Mouse (Mus musculus) natural killer cell, adult 2 months (primary cell): ENCODE data around the gene Ube2h.
A peak's percentile ranks its signal among the peaks of the same experiment; 100 is the strongest.

ENCODE experiments used
- DNase-seq, 2 experiments: peaks; one replicate each; pipeline ENCODE4 v3.0.0; 2022; ENCODE audit warnings: low spot score in 2 of 2

The Ube2h gene

GRCm38 (mm10) chr6:30204383-30205179 is 99.8 kb downstream of the Ube2h start:
- no peak for DNase-seq

GRCm38 (mm10) chr6:30196143-30196542 is 108.2 kb downstream of the Ube2h start:
- DNase-seq, result no peak

GRCm38 (mm10) chr6:30195656-30196055 is 108.7 kb downstream of the Ube2h start:
- no peak for DNase-seq

GRCm38 (mm10) chr6:30183624-30184023 is 120.7 kb downstream of the Ube2h start:
- DNase-seq, result no peak

GRCm38 (mm10) chr6:30182038-30182437 is 122.3 kb downstream of the Ube2h start:
- DNase-seq, result no peak

DNA sequence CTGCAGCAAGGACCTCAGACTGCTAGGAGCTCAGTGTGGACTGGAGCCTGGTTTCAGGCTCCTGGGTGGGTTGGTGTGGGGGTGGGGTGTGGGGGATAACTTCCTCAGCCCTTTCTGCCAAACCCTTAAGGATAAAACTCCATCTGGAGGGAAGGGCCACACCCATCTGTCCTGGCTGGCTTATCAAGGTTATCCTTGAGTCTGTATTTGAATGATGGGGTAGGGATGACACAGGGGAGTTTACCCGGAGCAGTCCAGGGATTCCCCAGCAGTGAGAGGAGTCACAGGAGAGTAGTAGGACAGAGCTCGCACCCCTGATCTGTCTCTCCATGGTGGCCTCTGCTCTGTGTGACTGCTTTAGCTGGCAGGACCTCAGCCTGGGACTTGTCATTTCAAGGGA is 124.0 kb downstream of the Ube2h start:
- DNase-seq, result no peak

- DNase-seq, result no peak
Measured at GRCm38 (mm10) chr6:30179046-30179445, 125.3 kb downstream of the Ube2h start.

- no peak for DNase-seq
Measured at GRCm38 (mm10) chr6:30178023-30178639, 126.2 kb downstream of the Ube2h start.

- DNase-seq, result no peak
Measured at GRCm38 (mm10) chr6:30177305-30177704, 127.0 kb downstream of the Ube2h start.

GRCm38 (mm10) chr6:30176496-30176895 is 127.8 kb downstream of the Ube2h start:
- no peak for DNase-seq

DNA sequence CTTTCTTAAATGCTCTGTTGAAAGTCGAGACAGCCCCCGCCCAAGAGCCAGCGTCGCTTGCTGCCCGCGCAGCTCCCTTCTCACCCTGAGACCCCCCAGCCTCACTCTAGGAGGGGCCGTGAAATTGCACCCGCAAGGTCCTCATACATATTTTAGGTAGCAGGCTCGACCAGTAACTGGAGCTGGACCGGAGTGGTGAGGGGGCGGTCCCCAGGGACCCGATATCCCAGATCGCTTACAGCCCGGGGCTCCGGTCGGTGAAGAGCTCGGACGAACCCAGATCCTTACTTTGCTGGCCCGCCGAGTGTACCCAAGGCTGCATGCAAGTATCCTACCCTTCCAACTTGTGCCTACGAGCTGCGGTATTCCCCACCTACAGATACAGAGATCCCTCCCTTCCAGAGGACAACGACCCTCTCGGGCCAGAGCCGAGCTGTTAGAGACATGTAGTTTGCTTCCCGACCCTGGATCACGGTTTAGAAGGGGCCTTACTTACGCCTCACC is 128.4 kb downstream of the Ube2h start:
- DNase-seq, result no peak

DNA sequence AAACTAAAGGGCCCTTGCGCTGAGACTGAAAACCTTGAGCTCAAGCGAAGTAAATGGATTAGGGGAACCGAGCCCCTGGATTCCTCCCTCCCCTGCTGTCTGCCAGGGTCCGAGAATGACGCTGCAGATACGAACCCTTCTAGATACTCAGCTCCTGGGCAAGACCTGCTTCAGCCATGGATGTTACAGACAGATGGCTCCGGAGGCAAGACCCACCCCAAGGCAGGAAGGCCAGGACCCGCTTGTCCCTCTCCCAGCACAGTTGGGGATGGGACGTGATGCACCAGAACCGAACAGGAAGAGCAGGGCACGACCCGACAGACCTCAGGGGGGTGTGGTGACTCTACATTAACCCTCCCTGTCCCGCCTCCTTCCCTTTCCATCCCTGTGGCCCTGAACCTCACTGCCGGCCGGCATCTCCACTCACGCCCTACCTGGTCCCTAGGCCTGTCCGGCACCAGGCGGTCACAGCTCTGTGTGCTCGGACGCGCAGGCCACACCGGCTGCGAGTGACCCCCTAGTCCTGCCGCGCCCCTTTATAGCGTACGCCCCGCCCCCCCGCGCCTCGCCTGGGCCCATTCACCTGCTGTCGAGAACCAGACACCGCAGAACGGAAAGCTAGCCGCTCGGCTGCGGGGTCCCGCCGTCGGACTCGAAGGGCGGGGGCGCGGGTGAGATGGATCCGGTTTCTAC is 129.0 kb downstream of the Ube2h start:
- DNase-seq, result no peak

DNA sequence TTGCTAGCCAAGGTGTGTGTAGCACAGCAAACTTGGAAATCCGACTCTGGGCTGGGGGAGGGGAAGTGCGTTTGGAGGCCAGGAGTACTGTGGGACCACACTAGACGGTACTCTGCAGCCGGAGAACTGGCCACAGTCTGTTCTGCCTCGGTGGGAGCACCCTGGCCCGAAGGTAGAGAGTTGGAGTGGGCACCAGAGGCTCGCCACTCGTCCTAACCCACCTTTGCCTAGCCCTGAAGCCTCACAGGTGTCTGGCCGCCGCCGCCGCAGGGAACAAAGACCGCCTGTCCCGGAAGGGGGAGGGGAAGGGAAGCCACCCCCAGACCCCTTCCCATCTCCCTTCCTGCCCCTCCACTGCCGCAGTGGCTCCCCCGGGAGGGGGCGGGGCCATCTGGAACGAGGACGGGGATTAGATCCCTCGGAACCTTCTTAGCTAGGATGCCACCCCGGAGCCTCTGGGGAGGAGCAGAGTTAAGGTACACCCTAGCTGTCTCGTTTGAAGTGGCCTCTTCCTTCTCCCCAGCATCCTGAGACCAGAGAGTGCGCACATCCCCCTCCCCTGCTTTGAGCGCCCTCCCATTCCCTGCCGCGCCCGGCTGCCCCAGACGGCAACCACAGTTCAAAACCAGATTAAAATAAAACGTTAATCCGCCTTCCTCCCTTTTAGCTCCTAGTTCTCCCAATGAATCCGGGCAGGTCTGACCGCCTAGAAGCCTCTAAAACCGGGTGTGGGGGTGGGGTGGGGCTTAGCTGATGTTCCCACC is 129.7 kb downstream of the Ube2h start:
- peak in 1 of 2 experiments; percentile 12 for DNase-seq

DNA sequence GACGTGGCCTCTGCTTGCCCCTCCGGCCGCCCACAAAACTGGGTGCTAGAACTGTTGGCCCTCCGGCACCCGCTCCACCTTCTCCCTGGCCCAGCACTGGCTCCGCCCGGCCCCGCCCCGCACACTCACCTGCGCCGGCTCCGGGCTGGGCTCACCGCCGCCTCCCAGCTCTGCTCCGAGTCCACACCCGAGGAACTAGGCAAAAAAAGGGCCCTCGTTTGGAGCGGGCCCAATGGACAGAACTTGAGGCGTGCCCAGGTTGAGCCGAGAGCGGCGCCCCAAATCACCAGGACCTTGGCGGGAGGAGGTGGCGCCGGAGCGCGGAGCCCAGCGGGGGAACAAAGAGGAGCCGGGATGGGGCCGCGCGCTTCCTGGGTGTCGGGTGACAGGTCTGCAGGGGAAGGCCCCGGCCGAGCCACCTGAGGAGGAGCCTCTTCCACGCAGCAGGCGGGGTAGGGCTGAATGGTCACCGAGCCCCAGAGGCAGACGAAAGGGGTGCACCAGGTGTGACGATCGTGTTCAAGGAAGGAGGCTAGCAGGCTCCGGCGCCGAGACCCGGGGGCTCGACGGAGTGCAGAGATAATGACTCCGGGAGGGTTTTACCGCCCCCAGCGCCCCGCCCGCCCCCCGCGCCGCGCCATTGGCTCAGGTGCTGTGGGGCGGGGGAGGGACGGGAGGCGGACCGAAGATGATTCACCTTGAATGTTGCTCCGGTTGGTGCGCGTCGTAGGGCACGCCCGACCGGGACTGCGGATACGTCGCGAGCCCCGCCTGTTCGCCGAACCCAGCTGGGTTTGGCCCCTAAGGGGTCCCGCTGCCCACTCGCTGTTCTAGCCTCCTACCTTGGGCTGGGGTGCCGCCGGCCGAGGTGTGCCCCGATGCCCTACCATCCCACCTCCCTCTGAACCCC is 130.5 kb downstream of the Ube2h start:
- peak in 1 of 2 experiments; percentile 33 for DNase-seq

- no peak for DNase-seq
Measured at GRCm38 (mm10) chr6:30172820-30173550, 131.4 kb downstream of the Ube2h start.

- DNase-seq, result no peak
Measured at GRCm38 (mm10) chr6:30172441-30172819, 131.9 kb downstream of the Ube2h start.

DNA sequence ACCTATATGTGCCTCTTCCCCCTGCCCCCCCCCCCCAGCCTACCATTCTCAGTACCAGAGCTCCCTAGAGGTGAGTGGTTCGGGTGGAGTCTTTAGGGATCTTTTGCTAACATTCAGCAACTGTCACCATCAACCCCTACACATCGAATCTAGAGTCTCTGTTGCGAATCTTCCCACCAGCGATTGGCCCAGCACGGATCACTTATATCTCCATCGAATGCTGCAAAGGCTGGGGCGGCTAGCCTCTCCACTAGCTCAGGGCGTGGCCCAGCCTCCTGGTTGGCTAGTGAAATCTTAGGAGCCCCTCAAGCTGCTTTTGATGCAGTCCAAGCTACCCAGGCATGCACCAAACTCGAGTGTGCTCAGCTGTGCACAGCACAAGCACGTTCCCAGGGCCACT is 132.4 kb downstream of the Ube2h start:
- DNase-seq, result no peak

DNA sequence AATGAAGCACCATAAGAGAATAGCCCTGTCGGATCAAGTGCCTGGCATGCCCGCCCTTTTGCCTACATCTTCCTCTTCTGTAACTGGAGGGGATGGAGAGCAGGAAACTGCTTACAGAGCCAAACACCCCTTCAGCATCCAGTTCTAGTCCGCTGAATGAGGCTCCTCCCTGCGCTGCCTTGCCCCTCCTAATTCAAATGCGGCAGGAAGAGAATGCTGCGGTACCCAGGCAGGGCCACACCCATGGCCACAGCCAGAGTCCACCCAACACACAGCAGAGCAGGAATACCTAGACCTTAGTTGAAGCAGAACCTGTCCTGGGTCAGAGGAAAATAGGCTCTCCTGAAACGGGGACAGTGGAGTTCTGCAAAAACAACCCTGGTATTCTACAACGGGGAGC is 133.1 kb downstream of the Ube2h start:
- DNase-seq, result no peak

DNA sequence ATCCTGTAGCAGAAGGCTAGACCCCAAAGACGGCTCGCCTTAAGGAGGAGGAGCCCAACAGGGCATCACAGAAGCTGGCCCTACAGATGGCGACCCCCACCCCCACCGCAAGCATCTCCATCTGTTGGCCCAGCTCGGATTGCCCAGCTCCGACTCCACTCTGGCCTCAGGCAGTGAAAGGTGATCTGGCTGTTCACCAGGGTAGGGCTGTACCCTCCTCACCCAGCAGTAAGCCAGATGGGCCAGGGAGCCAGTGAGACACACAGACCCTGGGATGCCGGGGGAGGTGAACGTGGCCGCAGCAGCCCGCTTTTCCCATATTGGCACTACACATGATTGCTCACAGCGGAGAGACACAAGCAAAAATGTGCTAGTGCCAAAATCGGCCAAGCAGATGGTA is 135.2 kb downstream of the Ube2h start:
- no peak for DNase-seq

- DNase-seq, result no peak
Measured at GRCm38 (mm10) chr6:30168275-30168674, 136.1 kb downstream of the Ube2h start.
